Mouse (Mus musculus) small intestine, adult 2 months (tissue): ENCODE data around the gene Cacna1c.

Source experiments
- CTCF ChIP-seq: fragments of 200-500 bp; IDR thresholded peaks from 2 replicates; pipeline ENCODE4 v1.5.1; 2012; ENCODE audit warnings: low read depth, mild to moderate bottlenecking, control low read depth, inconsistent platforms, low read length, moderate library complexity, mixed read lengths; ENCODE audit not compliant: insufficient replicate concordance, insufficient read length; ENCODE audit errors: extremely low read depth
- POLR2A ChIP-seq: fragments of 200-500 bp; IDR thresholded peaks from 2 replicates; pipeline ENCODE4 v1.6.1; 2012; ENCODE audit warnings: low read depth, mild to moderate bottlenecking, control low read depth, inconsistent platforms, low read length, moderate library complexity

DNA sequence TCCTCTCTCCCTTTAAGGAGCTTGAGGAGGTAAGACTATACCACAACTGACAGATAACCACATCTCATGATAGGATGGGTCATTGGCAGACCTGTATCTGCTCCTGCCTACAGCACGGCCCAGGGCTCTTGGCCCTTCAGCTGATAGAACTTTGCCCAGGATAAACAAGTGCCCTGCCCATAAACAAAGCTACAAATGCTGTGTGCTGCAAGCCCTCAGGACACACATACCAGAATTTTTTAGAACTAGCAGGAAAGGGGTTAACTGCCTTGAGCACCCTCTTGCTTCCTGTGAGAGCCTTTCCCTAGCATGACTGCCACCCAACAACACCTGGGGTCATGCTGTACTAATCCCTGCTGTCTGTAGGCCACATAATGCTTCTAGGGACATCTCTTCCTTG is 68.1 kb downstream of the Cacna1c start:
- no peak for TF ChIP-seq POLR2A
- no peak for TF ChIP-seq CTCF
